Mouse (Mus musculus): ENCODE measurements at regions not wholly inside any gene's neighbourhood (a gene's known extent, or its start where the extent isn't known, plus 50 kb on each side); places are given as distances from the start of the nearest gene placed in this dataset.

DNA sequence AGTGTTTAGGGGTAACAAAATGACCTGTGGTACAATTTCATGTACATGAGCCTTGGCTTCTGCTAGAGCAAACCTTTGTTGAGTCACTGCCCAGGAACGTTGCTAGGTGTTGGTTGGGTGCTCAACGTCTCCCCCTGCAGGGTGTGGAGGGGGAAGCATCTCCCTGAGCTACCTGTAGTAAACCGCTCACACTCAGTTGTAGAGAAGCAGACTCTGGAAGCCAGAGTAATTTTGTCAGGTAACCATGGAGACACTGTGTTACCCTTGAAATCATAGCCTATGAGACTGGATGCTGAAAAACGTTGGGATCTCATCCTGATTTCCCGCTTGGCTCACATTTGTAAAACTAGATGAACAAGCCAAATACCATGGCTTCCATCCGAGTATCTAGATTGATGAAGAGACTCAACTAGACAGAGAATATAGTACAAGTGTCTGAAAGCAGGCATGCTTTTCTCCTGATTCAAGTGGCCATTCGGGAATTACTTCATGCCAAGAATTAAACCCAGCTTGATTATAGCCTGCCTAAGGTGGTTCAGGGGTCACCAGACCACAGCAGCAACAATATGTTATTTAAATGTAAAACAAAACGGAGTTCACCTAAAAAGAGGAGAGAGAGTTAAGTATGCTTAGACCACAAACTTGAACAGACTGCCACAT lies 63.7 kb upstream of the Ctla4 start:
- DNase-seq = peak; percentile 57 to 70

DNA sequence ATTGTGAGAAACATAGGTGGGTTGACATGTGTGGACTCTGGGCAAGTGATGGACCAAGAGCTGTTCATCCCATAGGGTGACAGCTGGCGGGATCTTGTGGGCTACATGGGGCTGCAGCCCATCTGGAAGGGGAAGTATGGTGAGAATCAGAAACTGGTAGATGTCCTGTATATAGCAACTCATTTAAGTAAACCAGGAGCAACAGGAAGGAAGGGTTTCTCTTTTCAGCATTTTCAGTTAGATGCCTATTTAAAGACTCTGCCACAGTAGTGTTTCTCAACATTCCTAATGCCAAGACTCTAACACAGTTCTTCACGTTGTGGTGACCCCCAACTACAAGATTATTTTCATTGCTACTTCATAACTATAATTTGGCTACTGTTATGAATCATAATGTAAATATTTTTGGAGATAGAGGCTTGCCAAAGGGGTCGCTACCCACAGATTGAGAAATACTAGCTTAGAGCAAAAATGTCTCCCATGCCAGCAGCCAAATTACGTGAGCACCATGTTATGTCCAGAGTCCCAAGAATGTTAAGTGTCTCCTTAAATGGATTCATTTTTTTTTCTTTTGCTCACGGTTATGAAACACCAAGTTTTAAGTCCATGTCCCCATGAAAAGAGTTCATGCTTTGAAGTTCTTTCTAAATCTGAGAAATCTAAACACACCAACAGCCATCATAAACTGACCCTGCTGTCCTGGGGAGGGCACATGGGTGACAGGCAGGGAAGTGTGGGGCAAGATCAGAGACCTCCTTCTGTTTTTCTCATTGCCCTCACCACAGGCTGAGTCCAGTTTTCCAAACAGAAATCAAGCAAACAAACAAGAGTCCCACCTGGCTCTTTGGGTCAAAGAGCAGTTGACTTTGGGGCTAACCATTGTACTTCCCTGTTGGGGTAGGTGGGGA lies 62.3 kb upstream of the Ctla4 start:
- no peak for DNase-seq

DNA sequence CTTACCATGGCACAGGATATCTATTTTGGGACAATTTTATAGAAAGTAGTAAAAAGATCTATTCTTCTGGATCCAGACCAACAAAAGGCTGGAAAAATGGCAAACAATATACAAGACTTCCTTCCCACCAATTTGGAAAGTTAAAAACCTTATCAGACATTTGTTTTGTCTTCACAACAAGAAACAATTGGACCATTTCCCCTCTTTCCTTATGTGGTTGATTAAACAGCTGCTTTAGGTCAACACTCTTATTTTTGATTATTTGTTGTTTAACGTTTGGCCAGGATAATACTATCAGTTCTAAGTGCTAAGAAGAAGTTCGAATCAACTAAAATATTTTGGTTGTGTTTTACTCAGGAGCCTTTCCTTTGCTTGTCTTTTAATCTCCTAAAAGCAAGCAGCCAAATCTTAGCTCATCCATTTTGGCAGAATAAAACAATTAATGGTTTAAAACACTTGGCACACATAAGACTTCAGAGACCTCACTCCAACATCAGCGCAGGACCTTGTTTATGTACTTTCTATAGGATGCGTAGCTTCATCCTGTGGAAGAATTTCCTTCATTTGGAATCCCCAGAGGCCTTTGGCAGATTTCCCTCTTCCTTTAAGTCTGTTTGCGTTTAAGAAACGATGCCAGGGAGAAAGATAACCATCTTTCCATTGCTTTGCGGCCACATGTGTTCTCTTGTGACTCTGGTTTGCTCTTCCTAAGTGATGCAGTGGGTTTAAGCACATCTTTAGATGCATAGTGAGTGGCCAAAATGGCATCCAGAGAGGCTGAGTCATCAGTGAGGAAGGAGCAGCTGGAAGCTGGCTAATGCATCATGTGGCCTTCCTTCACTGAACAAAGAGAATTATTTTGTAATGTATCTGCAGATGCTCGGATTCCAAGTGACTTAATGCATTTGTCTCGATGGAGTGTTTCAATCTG lies 61.3 kb upstream of the Ctla4 start:
- no peak for DNase-seq

DNA sequence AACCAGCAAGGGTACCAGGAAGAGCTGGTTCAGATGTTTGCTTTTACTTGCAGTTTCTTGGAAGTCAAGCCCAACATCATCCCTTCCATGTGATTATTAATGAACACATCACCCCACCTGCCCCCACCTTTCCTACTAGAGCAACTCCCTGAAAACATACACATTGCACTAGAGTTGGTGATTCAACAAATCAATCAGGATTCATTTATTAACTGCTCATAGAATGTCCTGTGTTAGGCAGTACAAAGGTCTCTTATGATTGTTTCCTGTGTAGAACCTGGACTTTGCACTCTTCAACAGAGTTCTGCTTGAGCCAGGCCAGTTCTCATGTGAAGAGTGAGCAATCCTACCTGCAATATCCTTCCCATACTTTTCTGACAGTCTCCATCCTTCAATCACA lies 59.8 kb upstream of the Ctla4 start:
- no peak for DNase-seq

DNA sequence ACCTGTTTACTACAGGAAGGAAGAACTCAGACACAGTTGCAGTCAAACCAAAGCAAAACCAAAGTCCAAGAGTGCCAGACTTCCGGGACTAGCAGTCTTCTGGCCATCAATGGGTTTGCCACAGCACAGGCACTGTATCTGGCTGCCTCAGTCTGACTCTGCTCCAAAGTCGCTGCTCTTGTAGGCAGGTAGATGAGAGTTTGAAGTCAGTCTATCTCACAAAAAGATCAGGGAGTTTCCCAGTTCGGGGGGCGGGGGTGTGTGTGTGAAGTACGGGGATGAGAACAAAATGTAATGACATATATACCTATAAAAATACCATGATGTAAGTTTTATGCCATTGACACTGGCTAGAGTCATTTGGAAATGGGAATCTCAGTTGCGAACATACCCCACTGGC lies 58.6 kb upstream of the Ctla4 start:
- no peak for DNase-seq

DNA sequence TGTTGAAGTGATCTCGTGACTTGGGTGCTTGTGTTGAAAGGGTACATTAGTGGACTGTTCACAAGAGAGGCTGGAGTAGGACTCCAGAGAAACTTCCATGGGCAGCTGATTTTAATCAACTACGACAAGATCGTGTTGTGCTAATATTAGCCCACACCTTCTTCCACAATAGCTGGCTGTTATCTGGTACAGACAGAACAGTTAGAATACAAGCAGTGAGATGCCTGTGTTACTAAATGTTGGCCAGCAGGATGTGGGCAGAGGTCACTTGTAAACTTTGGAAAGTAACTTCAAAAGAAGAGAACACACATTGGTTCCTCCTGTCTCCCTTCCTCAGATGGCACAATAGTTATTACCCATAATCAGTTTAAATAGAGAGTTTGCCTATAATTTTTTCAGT lies 57.0 kb upstream of the Ctla4 start:
- DNase-seq = no peak

DNA sequence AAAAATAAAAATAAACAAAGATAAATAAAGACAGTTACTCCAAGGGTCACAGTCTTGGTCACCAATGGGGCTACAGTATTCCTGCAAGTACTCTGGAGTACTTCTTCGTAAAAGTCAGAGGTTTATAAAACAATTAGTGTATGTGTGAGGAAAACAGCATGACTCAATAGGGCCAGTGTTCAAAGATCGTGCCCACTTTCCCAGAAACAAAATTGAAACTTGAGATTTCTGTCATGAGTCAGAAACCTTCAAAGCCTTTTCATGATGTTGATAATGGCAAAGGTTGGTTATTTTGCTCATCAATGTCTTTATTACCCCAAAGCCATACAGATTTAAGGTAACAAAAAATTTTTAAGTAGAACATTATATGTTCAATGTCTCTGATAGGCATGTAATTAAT lies 53.1 kb upstream of the Ctla4 start:
- DNase-seq = no peak

Data from cerebellum, postnatal 14 days (tissue).